Mouse (Mus musculus) B cell, adult (primary cell): ENCODE data around the gene Gtf2b. TPM values are rescaled to one million over a fixed set of nuclear protein-coding genes. Genes with fewer than 3 reads are reported as not detected.

Experiments
- total RNA-seq: library from RNA; stranded (reverse); gene quantifications from 4 replicates; pipeline ENCODE4 v1.2.4, GENCODE M21; 2023; ENCODE audit not compliant: inconsistent age

Gene Gtf2b
- total RNA-seq: 92.1 to 113 TPM (median 102 TPM) in 4 replicates

DNA sequence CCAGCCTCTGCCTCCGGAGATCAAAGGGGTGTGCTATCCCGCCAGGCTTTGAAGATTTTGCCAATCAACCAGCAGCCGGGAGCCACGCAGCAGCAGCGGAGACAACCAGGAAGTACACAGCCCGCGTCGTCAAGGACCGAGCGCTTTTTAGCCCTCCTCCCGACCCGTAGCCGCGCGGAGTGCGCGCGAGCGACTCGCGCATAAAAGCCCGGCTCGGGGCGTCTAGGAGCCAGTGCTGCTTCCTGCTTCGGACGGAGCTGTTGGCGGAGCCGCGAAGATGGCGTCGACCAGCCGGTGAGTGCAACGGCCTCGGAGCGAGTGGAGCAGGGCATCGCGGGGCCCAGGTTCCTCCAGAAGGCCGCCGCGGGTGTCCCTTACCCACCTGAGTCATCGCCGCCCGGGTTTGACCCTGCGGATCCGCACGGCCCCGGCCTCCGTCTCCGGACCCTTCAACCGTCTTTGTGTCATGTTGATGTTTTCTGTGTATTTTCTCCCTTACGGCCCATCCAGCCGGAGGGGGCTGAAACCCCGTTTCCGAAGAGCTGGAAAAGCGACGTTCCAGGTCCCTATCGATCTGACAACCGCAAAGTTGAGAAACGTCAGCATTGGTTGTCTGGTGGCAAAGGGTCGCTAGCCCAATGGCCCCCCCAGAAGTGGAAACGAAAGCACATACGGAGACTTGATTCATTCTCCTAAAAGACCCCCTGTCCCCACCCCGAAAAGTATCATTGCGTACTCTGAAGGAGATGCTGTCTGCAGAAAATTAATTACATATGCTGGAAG lies at the start of gene Gtf2b:
TSS of gene Gtf2b (plus strand) at position 51 of the 783 bp plus-strand sequence.

Other genes starting within 250 kb of the Gtf2b start
- gene Gbp7, start 234.7 kb upstream of the Gtf2b start, total RNA-seq: 15.7 to 17.1 TPM (median 16.1 TPM) in 4 replicates
- gene Gbp3, start 205.0 kb upstream of the Gtf2b start, total RNA-seq: 48.2 to 57.4 TPM (median 50.4 TPM) in 4 replicates
- not detected in 4 replicates for gene Gbp2b, start 170.2 kb upstream of the Gtf2b start, total RNA-seq
- gene Gbp2, start 144.4 kb upstream of the Gtf2b start, total RNA-seq: 8.7 to 10.5 TPM (median 10.1 TPM) in 4 replicates
- 3.8 to 5.7 TPM (median 4.6 TPM) in 4 replicates for gene Kyat3, start 64.0 kb upstream of the Gtf2b start, total RNA-seq
- gene Pkn2, start 117.0 kb downstream of the Gtf2b start, total RNA-seq: 61.6 to 77.0 TPM (median 69.7 TPM) in 4 replicates